Mouse (Mus musculus): ENCODE measurements around the gene Grin2b. TPM values are rescaled to one million over a fixed set of nuclear protein-coding genes. Genes with fewer than 3 reads are reported as not detected.

Grin2b gene
- total RNA-seq, 4 experiments from 2014 or later: 0.24 to 0.86 (median 0.70) TPM

DNA sequence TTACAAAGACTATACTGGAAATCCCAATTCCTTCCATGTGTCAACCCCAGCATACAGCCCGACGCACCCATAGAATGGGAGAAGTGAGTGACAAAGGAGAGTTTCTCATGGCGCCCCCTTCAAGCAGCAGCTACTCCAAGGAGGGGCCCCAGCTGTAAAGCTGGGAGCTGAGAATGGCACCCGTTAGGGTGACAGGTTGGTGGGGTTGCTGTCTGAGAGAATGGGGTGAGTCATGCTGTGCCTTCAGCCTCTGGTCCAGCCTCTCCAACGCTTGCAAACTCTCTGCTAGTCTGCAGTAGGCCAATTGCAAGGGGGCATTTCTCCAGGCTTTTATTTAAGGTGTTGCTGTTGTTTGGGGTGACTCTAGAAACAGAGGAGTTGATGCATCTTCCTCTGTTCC, 73.1 kb downstream of the Grin2b start:
- no peak for DNase-seq

DNA sequence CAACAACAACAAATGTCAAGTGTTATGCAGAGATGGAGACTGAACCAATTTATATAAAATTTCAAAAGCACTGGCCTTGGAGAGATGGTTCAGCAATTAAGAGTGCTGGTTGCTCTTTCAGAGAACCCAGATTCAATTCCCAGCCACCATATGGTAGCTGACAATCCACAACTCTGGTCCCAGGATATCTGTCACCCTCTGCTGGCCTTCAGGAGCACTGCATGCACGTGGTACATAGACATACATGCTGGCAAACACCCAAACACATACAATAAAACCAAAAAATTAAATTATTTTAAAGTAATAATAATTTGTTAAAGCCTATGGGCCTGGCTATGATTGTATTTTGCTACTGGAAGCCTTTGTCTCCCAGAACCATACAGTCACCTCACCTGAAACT, 77.0 kb downstream of the Grin2b start:
- DNase-seq: no peak

DNA sequence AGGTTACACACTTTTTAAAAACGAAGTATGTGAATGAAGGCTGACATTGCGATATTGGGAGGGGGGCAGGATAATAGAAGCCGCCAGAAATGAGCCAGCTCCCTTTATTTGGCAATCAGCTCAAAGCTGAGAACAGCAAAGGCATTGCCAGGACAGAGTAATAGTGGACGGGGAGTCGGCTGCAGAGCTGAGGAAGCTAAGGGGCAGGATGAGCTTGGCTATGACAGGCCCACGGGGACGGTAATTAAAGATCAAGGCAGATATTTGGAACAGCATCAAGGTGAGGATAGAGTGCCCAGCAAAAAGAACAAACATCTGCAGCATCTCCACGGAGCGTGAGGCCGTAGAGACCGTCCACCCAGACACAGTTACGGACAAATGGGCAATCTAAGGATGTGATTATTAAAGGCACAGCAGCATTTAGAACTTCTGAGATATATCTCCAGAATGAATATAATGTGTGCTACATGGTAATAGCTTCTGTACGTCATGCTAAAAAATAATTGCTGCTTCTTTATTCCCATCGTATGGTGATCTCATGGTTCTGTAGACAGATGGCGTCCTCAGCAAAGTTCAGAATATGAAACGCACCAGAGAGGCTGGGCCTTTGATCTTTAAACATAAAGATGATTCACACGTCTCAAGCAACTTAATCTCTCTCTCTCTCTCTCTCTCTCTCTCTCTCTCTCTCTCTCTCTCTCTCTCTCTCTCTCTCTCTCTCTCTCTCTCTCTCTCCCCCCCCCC, 93.1 kb downstream of the Grin2b start:
- DNase-seq: no peak

DNA sequence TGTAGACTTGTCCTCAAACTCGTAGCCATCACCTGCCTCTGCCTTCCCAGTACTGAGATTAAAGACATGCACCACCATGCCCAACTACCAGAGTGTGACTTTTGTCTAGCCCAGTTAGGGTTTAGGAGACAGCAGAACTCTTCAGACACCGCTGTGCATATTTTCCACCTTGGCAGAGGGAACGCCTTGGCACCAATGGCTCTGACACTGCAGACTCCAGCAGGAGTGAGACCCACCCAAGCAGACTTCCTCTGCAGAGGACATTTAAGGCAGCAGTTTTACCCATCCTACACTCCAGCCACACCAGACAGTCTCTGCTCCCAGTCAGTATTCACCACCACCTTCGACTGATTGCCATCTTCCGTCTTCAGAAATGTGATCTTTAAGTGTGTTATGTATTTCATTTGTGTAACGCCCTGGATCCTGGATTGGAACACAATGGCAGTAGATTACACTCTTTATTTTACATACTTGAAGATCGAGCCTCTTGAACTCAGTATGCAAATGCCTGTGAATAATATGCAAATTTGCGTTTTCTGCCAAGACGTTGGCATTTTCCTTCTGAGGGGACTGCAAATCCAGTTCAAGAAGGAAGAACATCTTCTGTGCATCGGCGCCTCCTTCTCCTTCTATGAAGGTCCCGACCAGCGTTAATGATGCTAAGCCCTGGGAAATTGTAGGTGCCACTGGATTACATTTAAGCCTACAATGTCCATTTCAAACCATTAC, 100.8 kb downstream of the Grin2b start:
- no peak for DNase-seq

DNA sequence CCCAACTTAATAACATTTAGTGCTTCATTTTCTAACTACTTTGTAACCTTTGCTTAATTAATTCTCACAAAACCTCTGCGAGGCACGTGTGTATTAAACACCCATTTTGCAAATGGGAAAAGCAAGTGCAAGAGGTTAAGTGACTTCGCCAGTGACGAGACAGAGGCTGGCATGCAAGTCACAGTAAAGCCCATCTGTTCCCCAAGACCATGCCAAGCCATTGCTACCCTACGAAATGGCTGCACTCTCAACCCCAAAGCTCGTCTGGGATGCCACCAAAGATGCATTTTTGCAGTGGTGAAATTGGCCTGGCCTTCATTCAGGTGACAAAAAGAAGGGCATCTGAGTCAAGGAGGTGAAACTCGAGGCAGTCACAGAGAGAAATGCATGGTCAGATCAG, 103.2 kb downstream of the Grin2b start:
- no peak for DNase-seq

DNA sequence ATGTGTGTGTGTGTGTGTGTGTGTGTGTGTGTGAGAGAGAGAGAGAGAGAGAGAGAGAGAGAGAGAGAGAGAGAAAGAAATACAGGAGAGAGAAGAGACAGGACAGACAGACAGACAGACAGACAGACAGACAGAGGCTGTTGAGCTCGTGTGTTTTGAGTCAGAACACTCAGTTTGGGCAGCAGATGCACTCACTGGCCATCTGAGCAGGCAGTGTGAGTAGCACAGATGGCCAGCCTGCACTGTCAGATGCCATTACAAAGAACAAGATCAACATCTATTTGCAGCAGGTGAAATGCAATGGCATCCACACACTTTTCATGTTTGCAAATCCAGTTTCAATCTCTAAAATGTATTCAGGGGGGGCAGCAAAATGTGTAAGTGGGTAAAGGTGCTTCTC, 120.0 kb downstream of the Grin2b start:
- DNase-seq: no peak

DNA sequence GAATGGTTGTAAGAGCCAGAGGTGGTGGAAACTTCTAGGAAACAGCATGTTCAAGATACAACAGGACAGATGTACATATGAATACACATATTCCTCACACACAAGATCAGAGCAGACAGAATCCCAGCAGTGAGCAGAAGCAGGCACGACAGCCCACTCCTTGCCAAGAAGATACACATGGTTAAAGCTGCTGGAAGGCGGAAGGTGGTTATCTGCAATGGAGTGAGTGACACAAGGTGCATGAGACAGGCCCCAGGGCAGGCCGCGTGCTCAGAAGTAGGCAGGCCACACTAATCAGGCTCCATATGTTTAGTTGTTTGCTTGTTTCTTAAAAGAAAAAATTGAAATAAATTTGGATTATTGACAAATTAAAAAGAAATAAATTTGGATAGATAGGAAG, 123.0 kb downstream of the Grin2b start:
- no peak for DNase-seq

DNA sequence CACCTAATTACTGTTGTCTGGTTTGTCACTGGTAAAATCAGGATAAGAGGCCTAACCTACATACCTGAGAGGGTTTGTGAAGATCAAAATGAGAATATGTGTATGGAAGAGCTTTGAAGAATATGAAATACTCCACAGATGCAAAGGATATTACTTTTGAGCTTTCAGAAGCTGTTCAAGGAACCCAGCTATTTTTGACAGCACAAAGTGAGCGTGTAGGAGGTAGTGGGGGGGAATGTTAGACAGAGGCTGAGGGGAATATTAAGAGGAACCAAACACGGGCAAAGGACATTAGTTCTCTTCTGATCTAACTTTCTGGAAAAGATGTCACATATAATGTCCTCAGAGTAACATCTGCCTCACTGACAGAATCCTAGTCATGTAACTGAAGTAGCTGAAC, 125.2 kb downstream of the Grin2b start:
- DNase-seq: no peak

DNA sequence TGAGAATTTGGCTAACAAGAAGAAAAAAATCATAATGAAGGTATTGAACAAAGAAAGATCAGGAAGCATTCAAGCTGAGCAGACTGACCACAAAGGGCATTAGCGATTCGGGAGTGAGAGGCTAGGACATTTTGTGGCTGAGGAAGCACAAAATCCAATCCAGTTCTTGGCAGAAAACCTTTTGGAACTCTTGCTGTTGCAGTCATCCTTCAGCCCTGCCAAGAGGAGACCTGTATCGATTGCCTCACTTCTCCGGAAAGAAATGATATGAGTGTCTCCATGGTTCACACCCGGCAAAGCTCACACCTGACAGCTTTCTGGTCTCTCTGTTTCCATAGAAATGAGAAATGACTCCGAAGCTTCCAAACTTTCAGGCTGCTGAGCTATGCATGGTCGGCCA, 127.2 kb downstream of the Grin2b start:
- DNase-seq: no peak

DNA sequence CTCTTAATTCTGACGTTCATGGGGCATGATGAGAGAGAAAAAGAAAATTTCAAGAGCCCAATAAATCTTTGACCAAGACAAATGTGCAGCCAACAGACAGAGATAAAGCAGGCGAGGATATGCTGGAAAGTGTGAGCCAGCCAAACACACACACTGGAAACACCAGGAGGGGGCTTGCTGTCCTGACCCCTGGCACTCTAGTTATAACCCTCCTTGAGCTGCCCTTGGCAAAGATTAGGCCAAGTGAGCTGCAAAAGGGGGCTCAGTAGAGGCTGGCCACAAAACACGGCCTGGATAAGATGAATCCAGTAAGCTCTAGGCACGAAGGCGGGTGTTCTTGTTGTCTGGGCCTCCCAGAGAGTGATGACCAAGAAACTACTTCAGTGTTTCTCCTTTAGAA, 128.8 kb downstream of the Grin2b start:
- no peak for DNase-seq

DNA sequence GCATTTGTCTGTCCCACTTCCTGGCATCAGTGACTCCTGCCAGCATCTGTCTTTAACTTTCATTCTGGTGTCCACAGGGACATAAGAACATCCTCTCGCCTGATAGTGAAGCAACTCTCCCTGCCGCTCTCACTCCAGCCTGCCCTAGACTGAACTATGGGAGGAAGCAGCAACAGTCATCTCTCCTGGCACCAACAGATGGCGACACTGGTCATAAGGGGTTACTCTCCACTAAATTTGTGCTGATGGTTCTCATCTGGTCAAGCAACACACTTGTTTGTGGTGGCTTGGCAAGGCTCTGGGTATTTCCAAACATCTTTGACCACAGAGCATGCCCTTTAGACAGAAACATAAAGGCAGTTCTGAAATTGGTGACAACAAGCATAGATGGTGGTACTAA, 130.9 kb downstream of the Grin2b start:
- no peak for DNase-seq

DNA sequence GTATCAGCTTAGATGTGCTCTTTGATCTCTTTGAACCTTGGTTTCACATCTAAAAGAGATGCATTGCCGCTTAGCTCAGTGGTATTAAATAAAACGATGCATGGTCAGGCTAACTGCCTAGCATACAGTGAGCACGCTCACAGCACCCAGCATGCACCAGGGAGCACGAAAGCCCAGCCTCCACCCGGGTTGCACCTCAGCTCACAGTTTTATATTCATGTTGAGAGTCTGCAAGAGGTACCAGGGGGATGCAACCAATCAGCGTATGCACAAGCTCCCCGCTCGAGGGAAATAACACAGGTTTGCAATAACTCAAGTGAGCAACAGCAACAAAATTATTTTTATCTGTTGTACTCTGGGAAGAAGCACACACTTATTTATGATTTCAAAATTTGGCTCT, 131.5 kb downstream of the Grin2b start:
- DNase-seq: no peak

DNA sequence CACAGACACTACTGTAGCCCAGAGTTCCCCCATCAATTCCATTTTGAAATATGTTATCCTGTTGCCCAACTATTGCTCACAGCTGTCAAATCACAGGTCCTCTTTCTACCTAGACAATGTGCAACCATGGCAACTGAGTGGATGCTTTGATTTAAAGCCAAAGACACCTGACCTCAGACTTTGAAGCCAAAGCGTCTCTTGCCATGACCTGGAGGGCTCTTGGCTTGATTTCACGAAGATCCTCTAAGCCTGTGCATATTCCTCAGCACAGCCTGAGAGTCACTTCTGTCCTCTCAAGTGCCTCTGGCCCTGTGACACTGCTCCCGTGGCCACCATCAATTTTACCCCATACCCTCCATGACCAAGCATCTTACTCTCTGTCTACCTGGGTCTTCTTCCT, 132.4 kb downstream of the Grin2b start:
- no peak for DNase-seq

DNA sequence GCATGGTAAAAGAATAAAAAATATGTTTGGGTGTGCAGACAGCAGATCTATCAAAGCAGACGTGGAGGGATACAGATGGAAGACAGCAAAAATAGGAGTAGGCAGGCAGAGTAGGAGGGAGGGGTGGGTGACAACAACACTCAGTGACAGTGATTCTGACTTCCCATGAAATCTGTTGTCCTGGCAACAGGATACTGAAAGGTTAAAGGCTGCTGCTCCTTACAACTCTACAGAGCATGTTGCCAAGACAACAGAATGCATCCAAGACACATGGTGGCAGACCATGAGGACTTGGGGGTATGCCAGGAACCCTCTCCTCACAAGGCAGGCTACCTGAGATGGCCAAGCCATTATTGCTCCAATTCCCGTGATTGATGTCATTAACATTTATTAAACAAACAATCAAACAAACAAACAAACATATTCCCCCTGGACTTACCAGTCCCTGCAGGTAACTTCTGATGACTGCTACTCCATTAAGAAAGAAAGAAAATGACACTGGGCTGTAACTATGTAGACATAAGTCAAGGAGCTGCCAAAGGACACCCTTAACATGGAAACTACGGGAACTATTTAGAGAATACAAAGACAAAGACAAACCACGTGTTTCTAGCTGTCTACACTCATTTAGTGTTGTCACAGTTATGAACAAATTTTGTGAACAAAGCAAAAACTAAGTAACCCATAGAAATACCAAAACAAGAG, 143.9 kb downstream of the Grin2b start:
- DNase-seq: no peak

DNA sequence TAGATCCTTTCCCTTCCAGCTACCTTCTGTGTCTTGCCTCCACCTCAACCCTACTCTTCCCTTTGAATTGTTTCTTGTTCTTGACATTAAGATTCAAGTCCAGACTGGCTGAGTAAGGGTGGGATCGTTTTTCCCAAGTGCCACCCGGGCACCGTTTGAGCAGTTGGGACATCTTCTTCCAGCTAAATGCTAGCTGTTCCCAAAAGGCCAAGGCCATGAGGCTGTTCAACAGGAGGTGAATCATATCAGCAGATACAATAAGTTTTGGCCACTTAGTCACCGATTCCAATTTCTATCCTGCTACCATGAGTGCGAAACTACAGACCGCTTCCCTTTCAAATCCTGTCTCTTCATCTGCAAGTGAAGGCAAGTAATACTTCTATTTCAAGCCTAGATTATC, 146.4 kb downstream of the Grin2b start:
- DNase-seq: peak; percentile 49

DNA sequence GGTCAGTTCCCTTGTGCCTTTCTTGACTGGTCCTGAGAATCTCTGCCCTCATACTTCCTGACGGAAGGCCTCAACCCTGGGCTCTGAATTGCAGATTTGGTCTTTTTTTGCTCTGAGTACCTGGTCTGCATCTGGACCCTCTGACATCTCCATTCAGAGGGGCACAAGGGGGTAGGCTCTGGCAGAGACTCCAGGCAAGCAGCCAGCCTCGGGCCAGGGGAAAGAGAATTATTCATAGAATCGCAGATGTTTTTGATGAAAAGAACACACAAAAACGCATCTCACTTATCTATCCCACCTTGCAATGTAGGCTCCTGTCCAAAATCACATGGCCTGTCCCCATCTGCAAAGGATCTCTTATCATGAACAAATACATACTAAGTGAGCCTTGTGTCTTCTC, 147.5 kb downstream of the Grin2b start:
- no peak for DNase-seq

DNA sequence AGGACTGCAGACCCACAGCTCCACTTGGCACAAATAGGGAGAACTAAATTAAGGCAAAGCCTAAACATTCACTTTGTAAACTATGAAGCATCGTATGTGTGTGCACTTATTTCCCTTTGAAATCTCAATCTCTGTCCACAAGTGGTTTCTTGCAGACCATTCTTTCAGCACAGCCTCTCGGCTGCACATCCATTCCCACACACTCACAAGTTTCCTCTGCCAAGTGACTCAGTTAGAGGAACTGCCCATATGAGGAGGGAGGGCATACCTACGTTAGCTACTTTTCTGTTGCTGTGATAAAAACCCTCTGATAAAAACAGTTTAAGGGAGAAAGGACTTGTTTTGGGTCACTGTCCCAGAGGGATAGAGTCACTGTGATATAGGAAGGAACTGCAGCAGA, 152.9 kb downstream of the Grin2b start:
- no peak for DNase-seq

DNA sequence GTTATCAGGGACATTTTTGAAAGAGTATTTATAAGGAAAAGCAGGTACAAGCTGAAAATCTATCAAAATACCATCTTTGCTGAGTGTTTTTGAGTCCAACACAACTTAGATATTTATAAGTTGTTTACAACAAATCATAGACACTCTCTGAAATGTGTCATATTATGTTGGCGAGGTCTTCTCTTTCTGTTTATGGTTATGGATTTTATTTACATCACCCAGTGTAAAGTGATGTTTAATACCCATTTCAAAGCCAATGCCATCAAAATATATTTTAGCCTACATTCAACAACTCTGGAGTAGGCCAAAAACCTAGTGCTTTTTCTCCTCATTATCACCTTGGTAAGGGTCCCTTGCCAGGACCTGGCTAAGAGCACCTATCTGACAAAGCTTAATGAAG, 154.3 kb downstream of the Grin2b start:
- no peak for DNase-seq

DNA sequence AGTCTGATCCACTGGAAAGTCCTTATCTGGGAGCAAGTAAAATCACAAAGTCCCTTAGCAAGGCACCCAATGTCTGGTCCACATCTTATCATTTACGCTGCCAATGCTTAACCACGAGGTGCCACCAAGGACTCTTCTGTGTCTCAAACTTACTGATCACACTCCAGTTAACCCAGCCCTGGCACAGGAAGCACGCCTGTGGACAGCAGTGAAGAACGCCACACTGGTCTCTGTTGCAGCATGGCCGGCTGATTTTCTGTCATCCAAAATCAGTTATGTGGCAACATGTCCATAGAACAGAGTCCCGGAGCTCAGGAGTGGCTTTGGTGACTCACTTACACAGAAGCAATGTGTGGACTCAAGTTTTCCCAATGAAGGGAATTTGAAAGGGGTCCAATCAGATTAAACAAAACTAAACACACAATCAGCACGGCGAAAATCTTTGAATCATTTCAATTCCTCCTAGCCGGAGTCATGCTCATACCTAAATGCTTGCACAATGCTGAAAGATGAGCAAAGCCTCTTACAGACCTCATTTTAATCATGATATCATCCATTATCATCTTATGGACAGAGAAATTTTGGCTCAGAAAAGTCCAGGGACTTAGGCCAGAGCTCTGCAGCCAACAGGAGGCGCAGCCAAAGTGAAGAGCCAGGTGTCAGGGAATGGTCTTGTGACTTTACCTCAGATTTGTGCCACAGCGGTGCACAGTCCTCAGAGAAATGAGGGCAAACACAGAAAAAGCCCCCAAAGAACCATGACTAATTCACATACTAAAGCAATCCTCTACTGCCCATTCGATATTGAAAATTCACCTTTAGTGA, 159.5 kb downstream of the Grin2b start:
- no peak for DNase-seq

DNA sequence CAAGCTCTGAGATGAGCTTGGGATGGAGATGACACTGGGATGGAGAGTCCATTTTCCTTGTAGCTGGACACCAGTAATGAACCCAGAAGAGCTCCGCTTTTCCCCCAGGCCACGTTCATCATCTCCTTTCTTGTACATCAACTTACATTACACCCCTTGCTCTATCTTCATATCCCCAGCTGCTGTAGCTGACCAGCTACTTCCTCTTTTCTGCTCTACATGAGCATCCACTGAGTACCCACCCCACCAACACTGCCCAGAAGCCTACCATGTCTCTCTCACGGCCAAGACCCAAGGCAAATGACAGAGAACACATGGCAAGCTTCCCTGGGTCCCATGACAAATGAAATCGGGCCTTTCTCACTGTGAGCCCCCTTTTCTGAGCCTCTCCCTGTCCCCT, 161.8 kb downstream of the Grin2b start:
- DNase-seq: no peak

DNA sequence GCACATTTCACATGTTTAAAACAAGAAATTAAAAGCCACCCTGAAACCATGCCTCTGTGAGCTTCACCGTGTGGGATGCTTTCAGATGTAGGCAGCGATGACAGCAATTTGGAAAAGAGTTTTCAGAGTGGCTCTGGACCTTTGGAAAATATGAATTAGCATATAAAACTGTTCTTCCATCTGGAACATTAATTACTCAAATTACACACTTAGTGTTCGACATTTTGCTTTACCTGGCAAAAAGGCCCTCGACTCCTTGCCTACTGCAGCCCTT, 162.3 kb downstream of the Grin2b start:
- no peak for DNase-seq

DNA sequence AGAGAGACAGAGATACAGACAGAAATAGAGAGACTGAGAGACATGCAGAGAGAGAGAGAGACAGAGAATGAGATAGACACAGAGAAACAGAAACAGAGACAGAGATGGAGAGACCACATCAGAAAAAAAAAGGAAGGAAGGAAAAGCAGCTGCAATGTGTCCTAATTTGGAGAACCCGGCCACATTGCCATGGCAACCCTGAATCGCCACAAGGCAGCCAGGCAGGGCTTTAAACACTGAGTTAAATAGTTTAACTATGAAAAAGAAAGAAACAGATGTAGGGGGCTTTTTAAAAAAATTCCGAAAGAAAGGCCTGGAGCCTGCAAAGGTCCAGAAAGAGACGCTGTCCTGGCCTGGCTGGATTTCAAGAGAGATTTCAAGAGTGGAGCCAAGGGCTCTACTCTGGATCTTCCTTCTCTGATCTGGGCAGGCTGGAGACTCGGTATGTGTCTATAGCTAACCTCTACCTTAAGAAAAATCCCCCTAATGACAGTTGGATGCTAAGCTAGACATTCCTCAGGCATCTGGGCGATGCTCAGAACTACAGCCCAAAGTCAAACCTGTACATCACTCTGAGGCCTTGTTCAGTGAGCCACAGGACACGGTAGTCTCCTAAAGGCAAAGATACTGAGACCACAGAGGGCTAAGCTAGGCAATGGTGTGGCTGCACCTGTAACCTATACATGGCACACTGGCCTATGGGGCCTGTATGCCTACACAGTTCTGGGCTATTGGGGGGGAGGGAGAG, 162.8 kb downstream of the Grin2b start:
- no peak for DNase-seq

All from adrenal gland, adult 8-10 months (tissue).